Mouse (Mus musculus): ENCODE results near the gene Urad. TPM values are rescaled to one million over a fixed set of nuclear protein-coding genes. Genes with fewer than 3 reads are reported as not detected.

Urad gene
- not detected in 2 replicates for polyA plus RNA-seq (2014; fragmentation: Nextera tagmentation; extraction: Ambion mirVana)

GRCm38 (mm10) chr5:147322183-147322582 lies at the start of gene Urad:
TSS of gene Urad (minus strand) at chr5:147322440.
- no peak for ATAC-seq (ENCODE audit: insufficient number of reproducible peaks, insufficient read depth, low FRiP score, low read depth)
- H3K27me3 ChIP-seq (ENCODE audit: control insufficient read depth, insufficient read depth, low read length), result peaks cover 24% of the 10 kb centered on the region
- no peak within 1 kb of the TSS for H3K4me2 ChIP-seq (replicated peaks; ENCODE audit: low read depth, low read length)
- no peaks in the 10 kb centered on the region for H3K4me1 ChIP-seq (ENCODE audit: control insufficient read depth, insufficient read depth, low read length)
- H3K27ac ChIP-seq (ENCODE audit: low read length), result no peak within 1 kb of the TSS
- H3K9me3 ChIP-seq (ENCODE audit: control insufficient read depth, low read depth, low read length), result no peaks in the 10 kb centered on the region
- H3K36me3 ChIP-seq (ENCODE audit: control insufficient read depth, insufficient read depth, low read length), result no peaks in the 10 kb centered on the region
- H3K9ac ChIP-seq (replicated peaks; ENCODE audit: low read depth, low read length), result no peak within 1 kb of the TSS
- no peak within 1 kb of the TSS for H3K4me3 ChIP-seq (ENCODE audit: low read depth, low read length)
- 68% methylated on average over 8 of the region's 8 CpGs for WGBS

GRCm38 (mm10) chr5:147370276-147370675 lies 48.0 kb upstream of the Urad start:
- 86% methylated on average over 8 of the region's 8 CpGs for WGBS

GRCm38 (mm10) chr5:147368221-147368620 lies 46.0 kb upstream of the Urad start:
- ATAC-seq (ENCODE audit: insufficient number of reproducible peaks, insufficient read depth, low FRiP score, low read depth), result no peak

More at GRCm38 (mm10) chr5:147370276-147370675, 48.0 kb upstream of the Urad start:
- Histone ChIP-seq H3K4me2 (replicated peaks; ENCODE audit: low read depth, low read length) (no peak overlapping the region), H3K27ac (ENCODE audit: low read length) (no peak overlapping the region), H3K27me3 (ENCODE audit: control insufficient read depth, insufficient read depth, low read length) (no peaks in the 10 kb centered on the region), H3K36me3 (ENCODE audit: control insufficient read depth, insufficient read depth, low read length) (no peaks in the 10 kb centered on the region), H3K4me3 (ENCODE audit: low read depth, low read length) (no peak overlapping the region), H3K9me3 (ENCODE audit: control insufficient read depth, low read depth, low read length) (no peaks in the 10 kb centered on the region), H3K4me1 (ENCODE audit: control insufficient read depth, insufficient read depth, low read length) (no peaks in the 10 kb centered on the region), H3K9ac (replicated peaks; ENCODE audit: low read depth, low read length) (no peak overlapping the region)
- no peak for ATAC-seq (ENCODE audit: insufficient number of reproducible peaks, insufficient read depth, low FRiP score, low read depth)

GRCm38 (mm10) chr5:147365995-147366765 lies 43.9 kb upstream of the Urad start:
- Histone ChIP-seq H3K4me2 (replicated peaks; ENCODE audit: low read depth, low read length) (no peak overlapping the region), H3K27me3 (ENCODE audit: control insufficient read depth, insufficient read depth, low read length) (no peaks in the 10 kb centered on the region), H3K4me1 (ENCODE audit: control insufficient read depth, insufficient read depth, low read length) (no peaks in the 10 kb centered on the region), H3K36me3 (ENCODE audit: control insufficient read depth, insufficient read depth, low read length) (no peaks in the 10 kb centered on the region), H3K9ac (replicated peaks; ENCODE audit: low read depth, low read length) (no peak overlapping the region), H3K27ac (ENCODE audit: low read length) (no peak overlapping the region), H3K4me3 (ENCODE audit: low read depth, low read length) (no peak overlapping the region), H3K9me3 (ENCODE audit: control insufficient read depth, low read depth, low read length) (no peaks in the 10 kb centered on the region)
- WGBS, result 35% methylated on average over 16 of the region's 16 CpGs
- no peak for ATAC-seq (ENCODE audit: insufficient number of reproducible peaks, insufficient read depth, low FRiP score, low read depth)

More at GRCm38 (mm10) chr5:147368221-147368620, 46.0 kb upstream of the Urad start:
- Histone ChIP-seq H3K27me3 (ENCODE audit: control insufficient read depth, insufficient read depth, low read length) (no peaks in the 10 kb centered on the region), H3K36me3 (ENCODE audit: control insufficient read depth, insufficient read depth, low read length) (no peaks in the 10 kb centered on the region), H3K9ac (replicated peaks; ENCODE audit: low read depth, low read length) (no peak overlapping the region), H3K4me1 (ENCODE audit: control insufficient read depth, insufficient read depth, low read length) (no peaks in the 10 kb centered on the region), H3K4me3 (ENCODE audit: low read depth, low read length) (no peak overlapping the region), H3K27ac (ENCODE audit: low read length) (no peak overlapping the region), H3K9me3 (ENCODE audit: control insufficient read depth, low read depth, low read length) (no peaks in the 10 kb centered on the region), H3K4me2 (replicated peaks; ENCODE audit: low read depth, low read length) (no peak overlapping the region)
- WGBS, result 98% methylated on average over 6 of the region's 6 CpGs

GRCm38 (mm10) chr5:147363054-147363453 lies 40.8 kb upstream of the Urad start:
- no peaks in the 10 kb centered on the region for H3K36me3 ChIP-seq (ENCODE audit: control insufficient read depth, insufficient read depth, low read length)
- no peak overlapping the region for H3K4me3 ChIP-seq (ENCODE audit: low read depth, low read length)
- no peaks in the 10 kb centered on the region for H3K27me3 ChIP-seq (ENCODE audit: control insufficient read depth, insufficient read depth, low read length)
- no peaks in the 10 kb centered on the region for H3K4me1 ChIP-seq (ENCODE audit: control insufficient read depth, insufficient read depth, low read length)
- no peaks in the 10 kb centered on the region for H3K9me3 ChIP-seq (ENCODE audit: control insufficient read depth, low read depth, low read length)
- 81% methylated on average over 12 of the region's 12 CpGs for WGBS
- no peak overlapping the region for H3K27ac ChIP-seq (ENCODE audit: low read length)
- ATAC-seq (ENCODE audit: insufficient number of reproducible peaks, insufficient read depth, low FRiP score, low read depth), result no peak
- no peak overlapping the region for H3K4me2 ChIP-seq (replicated peaks; ENCODE audit: low read depth, low read length)
- H3K9ac ChIP-seq (replicated peaks; ENCODE audit: low read depth, low read length), result no peak overlapping the region

GRCm38 (mm10) chr5:147358481-147358880 lies 36.2 kb upstream of the Urad start:
- 94% methylated on average over 11 of the region's 11 CpGs for WGBS

GRCm38 (mm10) chr5:147357536-147357935 lies 35.3 kb upstream of the Urad start:
- no peaks in the 10 kb centered on the region for H3K9me3 ChIP-seq (ENCODE audit: control insufficient read depth, low read depth, low read length)
- H3K36me3 ChIP-seq (ENCODE audit: control insufficient read depth, insufficient read depth, low read length), result no peaks in the 10 kb centered on the region
- no peaks in the 10 kb centered on the region for H3K27me3 ChIP-seq (ENCODE audit: control insufficient read depth, insufficient read depth, low read length)
- WGBS, result 48% methylated on average over 3 of the region's 3 CpGs
- no peak overlapping the region for H3K9ac ChIP-seq (replicated peaks; ENCODE audit: low read depth, low read length)
- ATAC-seq (ENCODE audit: insufficient number of reproducible peaks, insufficient read depth, low FRiP score, low read depth), result no peak
- H3K4me2 ChIP-seq (replicated peaks; ENCODE audit: low read depth, low read length), result no peak overlapping the region
- H3K27ac ChIP-seq (ENCODE audit: low read length), result no peak overlapping the region
- H3K4me3 ChIP-seq (ENCODE audit: low read depth, low read length), result no peak overlapping the region
- H3K4me1 ChIP-seq (ENCODE audit: control insufficient read depth, insufficient read depth, low read length), result no peaks in the 10 kb centered on the region

More at GRCm38 (mm10) chr5:147358481-147358880, 36.2 kb upstream of the Urad start:
- H3K4me2 ChIP-seq (replicated peaks; ENCODE audit: low read depth, low read length), result no peak overlapping the region
- H3K27ac ChIP-seq (ENCODE audit: low read length), result no peak overlapping the region
- H3K36me3 ChIP-seq (ENCODE audit: control insufficient read depth, insufficient read depth, low read length), result no peaks in the 10 kb centered on the region
- H3K4me1 ChIP-seq (ENCODE audit: control insufficient read depth, insufficient read depth, low read length), result no peaks in the 10 kb centered on the region
- no peak overlapping the region for H3K4me3 ChIP-seq (ENCODE audit: low read depth, low read length)
- no peak overlapping the region for H3K9ac ChIP-seq (replicated peaks; ENCODE audit: low read depth, low read length)
- no peaks in the 10 kb centered on the region for H3K9me3 ChIP-seq (ENCODE audit: control insufficient read depth, low read depth, low read length)
- H3K27me3 ChIP-seq (ENCODE audit: control insufficient read depth, insufficient read depth, low read length), result no peaks in the 10 kb centered on the region
- ATAC-seq (ENCODE audit: insufficient number of reproducible peaks, insufficient read depth, low FRiP score, low read depth), result no peak

- H3K4me3 ChIP-seq (ENCODE audit: low read depth, low read length), result no peak overlapping the region
- no peak overlapping the region for H3K9ac ChIP-seq (replicated peaks; ENCODE audit: low read depth, low read length)
- WGBS, result 91% methylated on average over 13 of the region's 13 CpGs
- H3K27ac ChIP-seq (ENCODE audit: low read length), result no peak overlapping the region
- H3K9me3 ChIP-seq (ENCODE audit: control insufficient read depth, low read depth, low read length), result no peaks in the 10 kb centered on the region
- no peaks in the 10 kb centered on the region for H3K36me3 ChIP-seq (ENCODE audit: control insufficient read depth, insufficient read depth, low read length)
- H3K27me3 ChIP-seq (ENCODE audit: control insufficient read depth, insufficient read depth, low read length), result no peaks in the 10 kb centered on the region
- no peak for ATAC-seq (ENCODE audit: insufficient number of reproducible peaks, insufficient read depth, low FRiP score, low read depth)
- no peak overlapping the region for H3K4me2 ChIP-seq (replicated peaks; ENCODE audit: low read depth, low read length)
- H3K4me1 ChIP-seq (ENCODE audit: control insufficient read depth, insufficient read depth, low read length), result no peaks in the 10 kb centered on the region
Measured at GRCm38 (mm10) chr5:147356260-147357055, 34.2 kb upstream of the Urad start.
